Mouse (Mus musculus) neural tube, embryonic 11.5 days (tissue): ENCODE measurements around the gene Clcn6. TPM values are rescaled to one million over a fixed set of nuclear protein-coding genes. Genes with fewer than 3 reads are reported as not detected.
A peak's percentile ranks its signal among the peaks of the same experiment; 100 is the strongest.

Experiments used
- ATAC-seq: fragments of 200-750 bp; cut with Nextera tagmentation; 2 replicates; pipeline ENCODE4 v1.8.0; 2017; ENCODE audit warnings: moderate number of reproducible peaks, mild to moderate bottlenecking, moderate TSS enrichment, moderate library complexity; ENCODE audit not compliant: insufficient read depth, low FRiP score, low TSS enrichment
- DNase-seq: peaks from one replicate; pipeline ENCODE4 v3.0.0-alpha.2; 2015; ENCODE audit warnings: low spot score
- H3K27ac ChIP-seq: fragments of 300-500 bp; sonication (generic); 2 replicates; pipeline ENCODE4 v1.5.1; 2014; ENCODE audit warnings: low read depth, mild to moderate bottlenecking, low read length
- H3K27me3 ChIP-seq: fragments of 300-500 bp; sonication (generic); 2 replicates; pipeline ENCODE4 v1.6.1; 2014; ENCODE audit warnings: mild to moderate bottlenecking, low read length, mixed read lengths; ENCODE audit not compliant: control insufficient read depth, insufficient read depth
- H3K36me3 ChIP-seq: fragments of 300-500 bp; sonication (generic); 2 replicates; pipeline ENCODE4 v1.6.1; 2014; ENCODE audit warnings: mild to moderate bottlenecking, low read length, moderate library complexity, mixed read lengths; ENCODE audit not compliant: control insufficient read depth, insufficient read depth
- H3K4me1 ChIP-seq: fragments of 300-500 bp; sonication (generic); 2 replicates; pipeline ENCODE4 v1.6.1; 2014; ENCODE audit warnings: low read length, mixed read lengths; ENCODE audit not compliant: control insufficient read depth, insufficient read depth
- H3K4me2 ChIP-seq: fragments of 300-500 bp; sonication (generic); 2 replicates; pipeline ENCODE4 v1.6.1; 2014; ENCODE audit warnings: low read depth, mild to moderate bottlenecking, moderate library complexity
- H3K4me3 ChIP-seq: fragments of 300-500 bp; sonication (generic); 2 replicates; pipeline ENCODE4 v1.5.1; 2014; ENCODE audit warnings: low read depth, low read length
- H3K9ac ChIP-seq: fragments of 300-500 bp; sonication (generic); 2 replicates; pipeline ENCODE4 v1.6.1; 2014; ENCODE audit warnings: mild to moderate bottlenecking, low read length
- H3K9me3 ChIP-seq: fragments of 300-500 bp; sonication (generic); 2 replicates; pipeline ENCODE4 v1.6.1; 2016; ENCODE audit warnings: low read length; ENCODE audit not compliant: control insufficient read depth
- WGBS: fragments of 180-500 bp; shearing (Covaris S2); extraction: QIAGEN DNeasy Blood & Tissue Kit; methylation state at CpG from one replicate; pipeline ENCODE4 v1.1.7; 2014; 5-methylcytosine and 5-hydroxymethylcytosine counted together
- polyA plus RNA-seq: library from polyadenylated mRNA; unstranded; fragments of >200 nt; fragmentation: Nextera tagmentation; extraction: Ambion mirVana; gene quantifications from 2 replicates; pipeline ENCODE4 v1.2.1, GENCODE M21; 2014

Gene Clcn6
- polyA plus RNA-seq, 1 experiment from 2014 or later = 24.2 TPM

DNA sequence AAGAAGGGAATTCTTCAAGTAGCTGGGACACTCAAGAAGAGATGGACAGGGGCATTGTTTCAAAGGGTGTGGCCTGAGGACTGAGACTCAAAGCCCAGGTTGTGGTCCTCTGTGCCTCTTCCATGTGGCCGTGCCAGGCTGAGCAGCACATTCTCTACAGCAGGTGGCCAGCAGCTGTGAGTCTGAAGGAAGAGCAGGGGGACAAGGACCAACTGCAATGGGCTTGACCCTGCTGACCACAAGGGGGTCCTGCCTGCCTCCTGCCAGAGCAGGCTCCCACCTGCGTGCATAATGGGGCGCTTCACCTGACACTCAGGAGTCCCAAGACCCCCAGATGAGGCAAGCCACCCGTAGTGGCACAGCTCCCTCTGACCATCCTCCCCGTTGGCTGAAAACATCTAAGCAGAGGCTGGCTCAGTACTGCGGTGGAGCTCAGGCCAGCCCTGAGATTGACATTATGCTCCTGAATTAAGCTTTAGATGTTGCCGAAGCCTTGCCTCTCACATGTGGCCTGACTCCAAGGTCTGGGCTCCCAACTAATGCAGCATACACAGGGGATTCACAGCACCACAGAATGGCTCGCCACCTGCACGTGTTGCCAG is 19.7 kb upstream of the Clcn6 start:
- Histone ChIP-seq H3K9me3 (no peaks in the 10 kb centered on the region), H3K27ac (no peak overlapping the region), H3K36me3 (peaks cover 20% of the 10 kb centered on the region), H3K4me2 (no peak overlapping the region), H3K4me3 (no peak overlapping the region), H3K4me1 (no peaks in the 10 kb centered on the region), H3K9ac (no peak overlapping the region), H3K27me3 (no peaks in the 10 kb centered on the region)
- ATAC-seq (no peak), DNase-seq (no peak)
- WGBS = 90% methylated on average over 9 of the region's 9 CpGs

DNA sequence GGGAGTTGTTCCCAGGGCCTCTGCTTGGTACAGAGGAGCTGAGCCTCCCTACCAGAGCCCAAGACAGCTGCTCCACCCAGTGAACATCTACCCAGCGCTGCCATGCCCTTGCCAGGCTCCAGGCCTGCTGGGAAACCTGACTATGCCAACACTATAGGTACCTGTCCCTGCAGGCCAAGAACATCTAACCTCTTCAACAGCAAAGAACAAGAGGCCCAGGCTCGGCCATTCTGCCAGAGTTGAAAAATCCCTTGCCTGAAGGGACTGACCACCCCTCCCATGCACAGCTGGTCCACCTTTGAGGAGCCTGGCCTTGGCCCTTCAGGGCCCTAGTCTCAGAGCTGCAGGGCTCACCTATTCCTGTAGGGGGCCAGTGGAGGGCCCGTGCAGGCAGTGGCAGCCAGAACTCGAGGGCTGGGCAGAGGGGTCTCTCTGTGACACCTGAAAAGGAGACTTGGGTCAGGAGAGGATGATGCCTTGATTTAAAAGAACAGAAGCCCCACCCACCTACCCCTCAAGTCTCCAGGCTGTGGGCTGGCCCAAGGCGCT is 19.1 kb upstream of the Clcn6 start:
- Histone ChIP-seq H3K9me3 (no peaks in the 10 kb centered on the region), H3K27me3 (no peaks in the 10 kb centered on the region), H3K36me3 (peaks cover 22% of the 10 kb centered on the region), H3K27ac (no peak overlapping the region), H3K4me1 (no peaks in the 10 kb centered on the region), H3K9ac (no peak overlapping the region), H3K4me2 (no peak overlapping the region), H3K4me3 (no peak overlapping the region)
- ATAC-seq (0 out of 2 replicates have a peak, but pooled peaks have one; percentile 36), DNase-seq (no peak)
- WGBS = 59% methylated on average over 5 of the region's 5 CpGs

DNA sequence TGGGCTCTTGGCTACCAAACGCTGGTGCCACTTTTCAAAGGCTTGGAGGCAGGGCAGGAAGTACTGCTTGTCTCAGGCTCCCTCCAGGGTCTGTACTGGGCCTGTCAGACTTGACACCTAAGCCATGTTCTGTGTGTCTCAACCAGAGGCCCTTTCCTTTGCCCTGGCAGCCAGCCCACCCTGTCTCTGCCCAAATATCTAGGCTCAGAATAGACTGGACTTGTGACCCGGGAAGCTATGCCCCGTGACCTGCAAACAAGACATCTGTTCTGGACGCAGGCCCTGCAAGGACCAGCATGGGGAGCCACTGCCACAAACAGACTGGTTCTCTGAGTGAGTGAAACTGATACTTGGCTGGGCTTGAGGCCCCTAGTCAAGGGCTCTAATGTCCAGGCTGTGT is 18.2 kb upstream of the Clcn6 start:
- Histone ChIP-seq H3K4me2 (no peak overlapping the region), H3K4me3 (no peak overlapping the region), H3K4me1 (no peaks in the 10 kb centered on the region), H3K9ac (no peak overlapping the region), H3K36me3 (peaks cover 28% of the 10 kb centered on the region), H3K27me3 (no peaks in the 10 kb centered on the region), H3K27ac (no peak overlapping the region), H3K9me3 (no peaks in the 10 kb centered on the region)
- ATAC-seq (no peak), DNase-seq (no peak)
- 90% methylated on average over 4 of the region's 4 CpGs for WGBS

DNA sequence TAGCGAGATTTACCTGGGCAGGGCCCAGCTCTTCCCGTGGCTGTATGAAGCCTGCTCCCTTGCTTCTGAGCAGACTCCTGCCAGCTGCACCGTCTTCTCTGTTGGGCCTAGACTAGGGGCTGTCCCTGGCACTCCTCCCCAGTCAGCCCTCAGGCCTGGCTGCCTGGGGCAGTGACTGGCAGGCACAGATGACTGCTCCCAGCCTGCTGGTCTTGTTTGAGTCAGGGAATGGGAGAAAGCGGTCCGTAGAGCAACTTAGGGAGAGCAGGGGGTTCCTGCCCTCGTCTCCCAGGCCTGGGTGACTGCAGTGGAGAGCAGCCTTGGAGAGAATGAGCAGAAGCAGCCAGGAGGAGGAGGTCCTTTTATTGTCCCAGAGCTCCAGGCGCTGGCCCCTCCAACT is 17.6 kb upstream of the Clcn6 start:
- DNase-seq (no peak), ATAC-seq (no peak)
- peaks cover 34% of the 10 kb centered on the region for H3K36me3 ChIP-seq

DNA sequence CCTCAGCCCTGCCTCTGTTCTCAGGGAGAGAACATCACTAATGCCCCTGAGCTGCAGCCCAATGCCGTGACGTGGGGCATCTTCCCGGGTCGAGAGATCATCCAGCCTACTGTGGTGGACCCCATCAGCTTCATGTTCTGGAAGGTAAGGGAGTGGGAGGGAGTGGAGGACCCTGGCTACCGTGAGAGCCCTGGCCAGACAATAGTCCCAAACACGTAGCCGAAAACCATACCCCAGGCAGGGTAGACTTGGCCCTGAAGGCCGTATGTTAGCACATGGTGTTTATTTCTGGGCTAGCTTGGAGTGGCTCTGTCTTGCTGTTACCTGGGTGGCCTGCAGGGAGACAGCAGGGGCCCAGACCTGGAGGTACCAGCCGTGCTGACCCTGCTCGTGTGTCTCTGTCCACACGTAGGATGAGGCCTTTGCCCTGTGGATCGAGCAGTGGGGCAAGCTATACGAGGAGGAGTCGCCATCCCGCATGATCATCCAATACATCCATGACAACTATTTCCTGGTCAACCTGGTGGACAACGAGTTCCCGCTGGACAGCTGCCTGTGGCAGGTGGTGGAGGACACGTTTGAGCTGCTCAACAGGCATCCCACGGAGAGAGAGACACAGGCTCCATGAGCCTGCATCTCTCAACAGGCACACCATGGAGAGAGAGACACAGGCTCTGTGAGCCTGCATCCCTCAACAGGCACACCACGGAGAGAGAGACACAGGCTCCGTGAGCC is 16.5 kb upstream of the Clcn6 start:
- Histone ChIP-seq H3K4me3 (no peak overlapping the region), H3K9ac (no peak overlapping the region), H3K4me1 (no peaks in the 10 kb centered on the region), H3K4me2 (no peak overlapping the region), H3K27me3 (no peaks in the 10 kb centered on the region), H3K36me3 (peaks cover 37% of the 10 kb centered on the region), H3K27ac (no peak overlapping the region), H3K9me3 (no peaks in the 10 kb centered on the region)
- WGBS = 91% methylated on average over 21 of the region's 21 CpGs
- no peak for DNase-seq
- ATAC-seq = no peak

More for the DNA sequence above, 17.6 kb upstream of the Clcn6 start:
- H3K27me3 ChIP-seq = no peaks in the 10 kb centered on the region
- no peak overlapping the region for H3K9ac ChIP-seq
- WGBS = 90% methylated on average over 7 of the region's 7 CpGs
- H3K9me3 ChIP-seq = no peaks in the 10 kb centered on the region
- no peak overlapping the region for H3K4me2 ChIP-seq
- no peaks in the 10 kb centered on the region for H3K4me1 ChIP-seq
- H3K27ac ChIP-seq = no peak overlapping the region
- no peak overlapping the region for H3K4me3 ChIP-seq

- H3K9me3 ChIP-seq = no peaks in the 10 kb centered on the region
- 93% methylated on average over 12 of the region's 12 CpGs for WGBS
- no peak for ATAC-seq
- no peak overlapping the region for H3K27ac ChIP-seq
- no peaks in the 10 kb centered on the region for H3K27me3 ChIP-seq
- H3K36me3 ChIP-seq = peaks cover 43% of the 10 kb centered on the region
- no peak for DNase-seq
- no peak overlapping the region for H3K4me3 ChIP-seq
- H3K9ac ChIP-seq = no peak overlapping the region
- no peak overlapping the region for H3K4me2 ChIP-seq
- H3K4me1 ChIP-seq = no peaks in the 10 kb centered on the region
Measured at GRCm38 (mm10) chr4:148053417-148053920, 14.8 kb upstream of the Clcn6 start.

GRCm38 (mm10) chr4:148052976-148053375 is 14.4 kb upstream of the Clcn6 start:
- no peak for ATAC-seq
- peaks cover 44% of the 10 kb centered on the region for H3K36me3 ChIP-seq

GRCm38 (mm10) chr4:148051886-148052285 is 13.3 kb upstream of the Clcn6 start:
- peaks cover 41% of the 10 kb centered on the region for H3K36me3 ChIP-seq
- no peaks in the 10 kb centered on the region for H3K27me3 ChIP-seq
- DNase-seq = no peak
- no peak for ATAC-seq
- no peak overlapping the region for H3K4me2 ChIP-seq
- H3K9me3 ChIP-seq = no peaks in the 10 kb centered on the region
- H3K4me3 ChIP-seq = no peak overlapping the region
- 87% methylated on average over 11 of the region's 11 CpGs for WGBS
- H3K27ac ChIP-seq = no peak overlapping the region
- no peak overlapping the region for H3K9ac ChIP-seq
- no peaks in the 10 kb centered on the region for H3K4me1 ChIP-seq

More at GRCm38 (mm10) chr4:148052976-148053375, 14.4 kb upstream of the Clcn6 start:
- no peak overlapping the region for H3K4me2 ChIP-seq
- DNase-seq = no peak
- 82% methylated on average over 2 of the region's 2 CpGs for WGBS
- H3K9me3 ChIP-seq = no peaks in the 10 kb centered on the region
- no peak overlapping the region for H3K27ac ChIP-seq
- no peak overlapping the region for H3K9ac ChIP-seq
- H3K27me3 ChIP-seq = no peaks in the 10 kb centered on the region
- no peaks in the 10 kb centered on the region for H3K4me1 ChIP-seq
- no peak overlapping the region for H3K4me3 ChIP-seq
